Comparison of ENCODE assay signal across 28 mouse cellular contexts in the genomic region with DNA sequence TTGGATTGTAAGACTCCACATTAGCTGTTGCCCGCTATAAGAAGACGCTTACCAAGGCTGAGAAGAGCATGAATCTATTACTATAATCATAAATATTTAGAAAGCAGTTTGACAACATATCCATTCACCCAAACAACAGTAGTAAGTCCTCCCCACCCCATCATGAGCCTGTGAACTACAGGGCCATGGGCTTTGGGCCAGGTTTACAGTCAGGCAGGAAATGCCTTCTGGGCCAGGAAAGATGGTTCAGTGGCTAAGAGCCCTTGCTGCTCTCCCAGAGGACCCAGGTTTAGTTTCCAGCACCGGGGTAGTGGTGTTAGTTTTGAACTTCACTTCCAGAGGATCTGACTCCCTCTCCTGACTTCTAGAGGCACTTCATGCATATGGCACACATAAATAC. TPM values are rescaled to one million over a fixed set of nuclear protein-coding genes. Genes with fewer than 3 reads are reported as not detected.
"Had no signal": no experiment of that assay in that cellular context is flagged by ENCODE, and none has a peak within 500 bp of the region (broad histone marks: within the 10 kb centered on the region; RNA-seq: fewer than 3 reads in every experiment).

No protein-coding gene starts in this region.

- H3K4me3 ChIP-seq: embryonic facial prominence, embryonic 10.5 days; embryonic facial prominence, embryonic 12.5 days; embryonic facial prominence, embryonic 13.5 days; embryonic facial prominence, embryonic 15.5 days; erythroblast, embryonic 14.5 days; forebrain, embryonic 10.5 days; forebrain, embryonic 12.5 days; forebrain, embryonic 13.5 days; forebrain, embryonic 15.5 days; gastrocnemius, adult 2 months; heart, adult 2 months had no signal

- H3K27me3 ChIP-seq: embryonic facial prominence, embryonic 12.5 days; embryonic facial prominence, embryonic 13.5 days; embryonic facial prominence, embryonic 15.5 days; forebrain, embryonic 12.5 days; forebrain, embryonic 13.5 days; forebrain, embryonic 15.5 days had no signal

- H3K9ac ChIP-seq: embryonic facial prominence, embryonic 12.5 days; embryonic facial prominence, embryonic 13.5 days; embryonic facial prominence, embryonic 15.5 days; forebrain, embryonic 12.5 days; forebrain, embryonic 13.5 days; forebrain, embryonic 15.5 days; forebrain, postnatal 0 days had no signal

- DNase-seq: cerebellum, adult 8-10 months; cerebellum, adult 9-10 months; cerebellum, adult 9-11 months; cerebellum, postnatal 10 days; cerebellum, postnatal 14 days; cerebellum, postnatal 25 days; cerebellum, postnatal 36 days; embryo, embryonic 11 days; forebrain, postnatal 0 days; gastrocnemius, adult 2 months; gastrocnemius, postnatal 10 days; gastrocnemius, postnatal 14 days; gastrocnemius, postnatal 25 days; gastrocnemius, postnatal 36 days; heart, adult 11 months; heart, adult 18-20 months; heart, adult 2 months had no signal

- H3K36me3 ChIP-seq: embryonic facial prominence, embryonic 10.5 days; embryonic facial prominence, embryonic 12.5 days; embryonic facial prominence, embryonic 13.5 days; embryonic facial prominence, embryonic 15.5 days; forebrain, embryonic 10.5 days; forebrain, embryonic 12.5 days; forebrain, embryonic 15.5 days had no signal

- ATAC-seq: forebrain, embryonic 13.5 days; forebrain, embryonic 14.5 days; forebrain, embryonic 15.5 days; forebrain, embryonic 16.5 days; forebrain, postnatal 0 days had no signal

- H3K4me1 ChIP-seq: embryonic facial prominence, embryonic 10.5 days; embryonic facial prominence, embryonic 12.5 days; embryonic facial prominence, embryonic 13.5 days; embryonic facial prominence, embryonic 15.5 days; forebrain, embryonic 10.5 days; forebrain, embryonic 12.5 days; forebrain, embryonic 13.5 days; forebrain, embryonic 15.5 days had no signal

- H3K9me3 ChIP-seq: embryonic facial prominence, embryonic 12.5 days; embryonic facial prominence, embryonic 13.5 days; embryonic facial prominence, embryonic 15.5 days; forebrain, embryonic 10.5 days; forebrain, embryonic 15.5 days had no signal

- H3K4me2 ChIP-seq: embryonic facial prominence, embryonic 12.5 days; embryonic facial prominence, embryonic 13.5 days; embryonic facial prominence, embryonic 15.5 days; forebrain, embryonic 12.5 days; forebrain, embryonic 13.5 days; forebrain, embryonic 15.5 days had no signal

- H3K27ac ChIP-seq: embryonic facial prominence, embryonic 10.5 days; embryonic facial prominence, embryonic 12.5 days; embryonic facial prominence, embryonic 13.5 days; embryonic facial prominence, embryonic 15.5 days; forebrain, embryonic 10.5 days; forebrain, embryonic 12.5 days; forebrain, embryonic 13.5 days; forebrain, embryonic 15.5 days; gastrocnemius, adult 2 months; heart, adult 2 months had no signal

RNA-seq across cellular contexts. Expression of a gene that starts 41.3 kb away (rescaled TPM):
- polyA plus RNA-seq: erythroblast, embryonic 14.5 days had no signal
